Mouse (Mus musculus): ENCODE results near the gene Gm10197. TPM values are rescaled to one million over a fixed set of nuclear protein-coding genes. Genes with fewer than 3 reads are reported as not detected.
A peak's percentile ranks its signal among the peaks of the same experiment; 100 is the strongest.
"Not testable (repeated sequence)": the region's sequence is repeated elsewhere in the genome, so short reads cannot be mapped to it uniquely, and the experiment has no call there.

Gm10197 gene
- polyA plus RNA-seq, 1 experiment from 2014 or later: not detected

DNA sequence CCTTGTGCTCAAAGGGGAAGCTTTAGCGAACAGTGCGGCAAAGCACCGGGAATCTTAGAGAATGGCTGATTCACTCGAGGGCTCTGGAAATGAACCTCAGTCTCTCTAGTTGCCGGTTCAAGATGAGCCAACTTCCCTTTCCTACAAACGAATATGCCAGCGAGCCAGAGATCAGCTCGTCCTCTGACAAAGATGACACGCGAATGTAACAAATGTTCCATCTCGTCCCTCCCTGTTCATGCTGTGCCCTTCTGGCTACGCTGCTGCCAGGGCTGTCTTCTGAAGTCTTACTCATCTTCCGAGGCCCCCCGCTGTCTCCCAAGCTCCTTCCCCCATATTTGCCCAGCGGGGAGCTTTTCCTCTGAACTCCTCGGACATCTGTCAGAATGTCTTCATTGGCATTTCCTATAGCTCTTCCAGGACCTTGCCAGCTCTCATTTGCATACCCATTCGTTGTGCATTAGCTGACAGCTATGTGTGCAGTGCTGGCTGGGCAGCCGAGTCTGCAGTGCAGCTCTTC is 33.3 kb upstream of the Gm10197 start:
- WGBS (ENCODE audit: insufficient replicate concordance): 56% methylated on average over 18 of the region's 18 CpGs
- H3K9me3 ChIP-seq (replicated peaks): no peaks in the 10 kb centered on the region
- no peak for DNase-seq

DNA sequence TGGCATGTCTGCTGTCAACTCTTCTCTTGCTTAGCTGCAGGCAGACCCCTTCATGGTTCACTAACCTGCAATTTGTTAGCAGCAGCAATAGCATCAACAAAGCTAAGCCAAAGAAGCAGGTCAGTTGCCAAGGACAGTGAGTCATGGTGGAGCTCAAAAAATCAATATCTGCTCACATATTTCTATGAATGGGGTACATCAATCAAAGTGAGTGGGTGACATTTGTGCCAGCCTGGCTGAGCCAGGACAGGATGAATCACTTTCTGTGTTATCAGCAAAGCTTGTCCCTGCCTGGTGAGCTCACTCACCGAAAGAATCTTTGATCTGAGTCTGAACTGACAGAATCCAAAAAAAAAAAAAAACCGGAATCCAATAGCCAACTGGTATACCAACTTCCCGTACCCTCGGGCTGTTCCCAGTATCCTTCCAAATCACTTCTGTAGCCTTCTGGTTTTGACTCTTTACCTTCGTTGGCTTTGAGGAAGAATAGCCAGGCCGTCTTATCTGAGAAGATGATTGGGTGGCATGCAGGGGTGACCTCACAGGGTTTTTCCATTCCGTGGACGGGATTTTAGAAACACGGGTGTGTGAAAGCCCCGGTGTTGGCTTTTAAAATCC is 32.8 kb upstream of the Gm10197 start:
- Histone ChIP-seq H3K9ac (no peak overlapping the region), H3K27ac (no peak overlapping the region), H3K27me3 (no peaks in the 10 kb centered on the region), H3K4me1 (replicated peaks) (peaks cover 5% of the 10 kb centered on the region), H3K4me2 (no peak overlapping the region), H3K9me3 (replicated peaks) (no peaks in the 10 kb centered on the region), H3K4me3 (replicated peaks) (no peak overlapping the region), H3K36me3 (no peaks in the 10 kb centered on the region)
- WGBS (ENCODE audit: insufficient replicate concordance): 62% methylated on average over 10 of the region's 10 CpGs
- ATAC-seq (ENCODE audit: low read depth) (no peak), DNase-seq (no peak)

More for the DNA sequence above, 33.3 kb upstream of the Gm10197 start:
- Histone ChIP-seq H3K9ac (no peak overlapping the region), H3K4me3 (replicated peaks) (no peak overlapping the region), H3K27ac (no peak overlapping the region), H3K4me2 (no peak overlapping the region), H3K27me3 (no peaks in the 10 kb centered on the region), H3K4me1 (replicated peaks) (peaks cover 6% of the 10 kb centered on the region), H3K36me3 (no peaks in the 10 kb centered on the region)
- ATAC-seq (ENCODE audit: low read depth): no peak

- no peak overlapping the region for H3K27ac ChIP-seq
- WGBS (ENCODE audit: insufficient replicate concordance): 44% methylated on average over 12 of the region's 12 CpGs
- H3K4me1 ChIP-seq (replicated peaks): peaks cover 5% of the 10 kb centered on the region
- ATAC-seq (ENCODE audit: low read depth) (no peak), DNase-seq (no peak)
- no peak overlapping the region for H3K4me2 ChIP-seq
- H3K9ac ChIP-seq: no peak overlapping the region
- H3K36me3 ChIP-seq: no peaks in the 10 kb centered on the region
- no peak overlapping the region for H3K4me3 ChIP-seq (replicated peaks)
- H3K9me3 ChIP-seq (replicated peaks): no peaks in the 10 kb centered on the region
- H3K27me3 ChIP-seq: no peaks in the 10 kb centered on the region
Measured at GRCm38 (mm10) chr19:53402741-53403432, 31.3 kb upstream of the Gm10197 start.

DNA sequence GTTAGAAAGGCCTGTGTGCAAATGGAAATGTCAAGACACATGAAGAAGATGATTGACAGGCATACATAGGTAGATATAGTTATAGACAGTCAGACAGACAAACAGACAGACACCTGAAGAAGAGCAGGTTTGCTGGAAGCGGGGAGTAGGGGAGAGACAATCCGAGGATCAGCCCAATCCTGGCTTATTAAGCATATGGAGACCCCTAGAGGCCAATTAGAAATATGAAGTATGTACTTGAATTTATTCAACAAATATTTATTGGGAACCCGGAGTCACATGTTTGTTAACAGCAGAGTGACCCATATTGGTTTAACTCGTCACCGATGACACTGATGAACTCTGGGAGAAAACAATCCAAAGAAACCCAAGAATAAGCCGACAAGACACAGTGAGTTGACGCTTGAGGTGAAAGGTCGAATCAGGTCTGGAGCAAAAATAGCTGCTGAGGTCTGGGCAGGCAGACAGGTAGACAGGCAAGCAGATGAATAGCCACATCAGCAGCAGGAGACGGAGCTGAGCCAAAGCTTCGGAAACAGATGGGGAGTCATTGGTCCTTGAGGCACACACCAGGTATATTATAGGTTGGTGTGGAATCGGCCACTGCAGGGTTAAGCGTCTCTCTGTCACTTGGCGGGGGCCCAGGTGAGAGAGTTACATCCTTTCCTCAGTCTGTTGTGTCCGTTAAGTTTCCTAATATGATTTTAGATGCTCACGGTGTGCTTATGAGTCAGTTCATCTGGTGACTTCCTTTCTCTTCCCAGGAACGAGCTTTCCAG is 29.0 kb upstream of the Gm10197 start:
- Histone ChIP-seq H3K4me1 (replicated peaks) (peaks cover 5% of the 10 kb centered on the region), H3K4me2 (no peak overlapping the region), H3K9ac (no peak overlapping the region), H3K36me3 (no peaks in the 10 kb centered on the region), H3K27ac (no peak overlapping the region), H3K27me3 (no peaks in the 10 kb centered on the region), H3K4me3 (replicated peaks) (no peak overlapping the region), H3K9me3 (replicated peaks) (no peaks in the 10 kb centered on the region)
- no peak for DNase-seq
- no peak for ATAC-seq (ENCODE audit: low read depth)
- WGBS (ENCODE audit: insufficient replicate concordance): 70% methylated on average over 16 of the region's 16 CpGs

DNA sequence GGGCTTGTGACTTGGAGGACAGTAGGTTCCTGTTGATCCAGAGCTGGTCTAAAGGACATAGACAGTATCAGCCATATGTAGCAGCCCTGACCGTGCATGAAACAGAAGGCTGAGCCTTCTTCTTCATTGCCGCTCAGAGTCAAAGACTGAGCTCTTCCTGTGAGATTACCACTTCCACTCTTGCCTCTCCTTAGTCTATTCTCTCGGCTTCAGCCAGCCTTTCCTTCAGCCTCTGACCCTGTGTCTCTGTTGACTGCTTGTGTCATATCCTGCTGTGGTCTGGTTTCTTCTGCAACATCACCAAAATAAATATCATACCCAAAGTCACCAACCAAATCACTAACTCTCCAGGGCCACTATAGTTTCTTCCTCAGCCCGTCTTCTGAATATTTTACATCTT is 27.6 kb upstream of the Gm10197 start:
- no peak overlapping the region for H3K4me3 ChIP-seq (replicated peaks)
- H3K27ac ChIP-seq: no peak overlapping the region
- no peaks in the 10 kb centered on the region for H3K27me3 ChIP-seq
- no peaks in the 10 kb centered on the region for H3K9me3 ChIP-seq (replicated peaks)
- H3K36me3 ChIP-seq: no peaks in the 10 kb centered on the region
- DNase-seq (no peak), ATAC-seq (ENCODE audit: low read depth) (no peak)
- 37% methylated on average over 4 of the region's 4 CpGs for WGBS (ENCODE audit: insufficient replicate concordance)
- peaks cover 13% of the 10 kb centered on the region for H3K4me1 ChIP-seq (replicated peaks)
- H3K9ac ChIP-seq: no peak overlapping the region
- no peak overlapping the region for H3K4me2 ChIP-seq

DNA sequence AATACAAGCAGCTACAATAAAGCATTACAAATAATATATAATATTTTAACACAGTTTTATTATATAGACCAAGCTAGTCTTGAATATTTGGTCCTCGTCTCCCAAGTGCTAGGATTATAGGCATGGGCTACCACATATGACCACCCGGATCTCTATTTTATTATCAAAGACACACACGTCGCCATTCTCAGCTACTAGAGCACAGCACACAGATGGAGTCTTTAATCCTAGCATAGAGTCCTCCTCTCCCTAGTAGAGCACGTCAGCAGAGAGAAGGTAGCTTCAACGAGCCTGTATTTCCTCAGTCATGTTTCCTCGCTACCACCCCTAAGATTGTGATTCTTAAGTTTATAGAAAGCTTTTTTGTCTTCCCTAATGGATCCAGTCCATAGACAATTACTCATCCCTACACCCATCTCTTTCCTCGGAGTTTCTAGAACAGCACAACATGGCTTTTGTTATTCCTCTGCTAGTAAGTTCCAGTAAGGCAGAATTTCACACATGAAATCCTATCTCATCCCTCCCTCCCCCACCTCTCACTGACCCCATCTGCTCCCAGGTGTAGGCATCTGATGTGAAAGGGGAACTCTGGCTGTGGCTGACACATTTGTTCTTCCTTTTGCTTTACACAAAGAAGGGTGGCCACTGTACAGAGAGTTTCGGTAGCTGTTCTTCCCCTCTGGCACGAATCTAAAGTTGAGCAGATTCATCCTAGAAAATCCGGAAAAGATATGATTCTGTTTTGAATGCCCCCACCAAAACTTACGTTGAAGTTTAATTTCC is 26.1 kb upstream of the Gm10197 start:
- Histone ChIP-seq H3K27me3 (no peaks in the 10 kb centered on the region), H3K27ac (no peak overlapping the region), H3K4me1 (replicated peaks) (peaks cover 16% of the 10 kb centered on the region), H3K36me3 (no peaks in the 10 kb centered on the region), H3K4me2 (no peak overlapping the region), H3K9me3 (replicated peaks) (no peaks in the 10 kb centered on the region), H3K9ac (no peak overlapping the region), H3K4me3 (replicated peaks) (no peak overlapping the region)
- DNase-seq (no peak), ATAC-seq (ENCODE audit: low read depth) (no peak)
- 65% methylated on average over 12 of the region's 12 CpGs for WGBS (ENCODE audit: insufficient replicate concordance)

- H3K9ac ChIP-seq; DNase-seq; H3K27me3 ChIP-seq; H3K36me3 ChIP-seq; H3K9me3 ChIP-seq (replicated peaks); H3K4me3 ChIP-seq (replicated peaks); H3K4me2 ChIP-seq; H3K27ac ChIP-seq; ATAC-seq (ENCODE audit: low read depth): not testable (repeated sequence)
- H3K4me1 ChIP-seq (replicated peaks): peaks cover 32% of the 10 kb centered on the region
- 55% methylated on average over 5 of the region's 5 CpGs for WGBS (ENCODE audit: insufficient replicate concordance)
Measured at GRCm38 (mm10) chr19:53395805-53396204, 24.2 kb upstream of the Gm10197 start.

GRCm38 (mm10) chr19:53394956-53395355 is 23.4 kb upstream of the Gm10197 start:
- not testable (repeated sequence) for H3K27me3 ChIP-seq; H3K9me3 ChIP-seq (replicated peaks); DNase-seq; H3K36me3 ChIP-seq; H3K4me3 ChIP-seq (replicated peaks); H3K4me2 ChIP-seq; ATAC-seq (ENCODE audit: low read depth); H3K9ac ChIP-seq; H3K27ac ChIP-seq
- WGBS (ENCODE audit: insufficient replicate concordance): 63% methylated on average over 3 of the region's 3 CpGs
- peaks cover 32% of the 10 kb centered on the region for H3K4me1 ChIP-seq (replicated peaks)

- Histone ChIP-seq H3K4me2 (no peak overlapping the region), H3K36me3 (no peaks in the 10 kb centered on the region), H3K4me1 (replicated peaks) (peaks cover 32% of the 10 kb centered on the region), H3K27ac (no peak overlapping the region), H3K4me3 (replicated peaks) (no peak overlapping the region), H3K9me3 (replicated peaks) (no peaks in the 10 kb centered on the region), H3K27me3 (no peaks in the 10 kb centered on the region), H3K9ac (no peak overlapping the region)
- no peak for ATAC-seq (ENCODE audit: low read depth)
- WGBS (ENCODE audit: insufficient replicate concordance): 13% methylated on average over 7 of the region's 7 CpGs
- peak; percentile 20 for DNase-seq
Measured at GRCm38 (mm10) chr19:53394552-53394951, 23.0 kb upstream of the Gm10197 start.

DNA sequence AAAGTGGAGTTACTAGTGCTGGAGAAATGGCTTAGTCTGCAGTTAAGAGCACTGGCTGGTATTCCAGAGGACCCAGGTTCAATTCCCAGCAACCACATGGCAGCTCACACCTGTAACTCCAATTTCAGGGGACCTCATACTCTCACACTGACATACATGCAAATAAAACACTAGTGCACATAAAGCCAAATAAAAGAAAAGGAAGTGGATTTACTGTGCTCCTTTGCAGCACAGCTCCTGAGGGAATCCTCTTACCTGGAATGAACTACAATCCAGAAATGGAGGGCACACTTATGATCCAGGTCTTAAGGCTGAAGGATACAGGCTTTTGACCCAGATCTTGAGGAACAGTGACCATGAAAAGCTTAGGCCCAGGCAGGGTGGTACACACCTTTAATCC is 22.1 kb upstream of the Gm10197 start:
- no peak for ATAC-seq (ENCODE audit: low read depth)
- H3K27ac ChIP-seq: no peak overlapping the region
- no peaks in the 10 kb centered on the region for H3K27me3 ChIP-seq
- no peak overlapping the region for H3K4me3 ChIP-seq (replicated peaks)
- H3K4me2 ChIP-seq: no peak overlapping the region
- no peaks in the 10 kb centered on the region for H3K9me3 ChIP-seq (replicated peaks)
- peaks cover 37% of the 10 kb centered on the region for H3K4me1 ChIP-seq (replicated peaks)
- DNase-seq: no peak
- no peak overlapping the region for H3K9ac ChIP-seq
- peaks cover 4% of the 10 kb centered on the region for H3K36me3 ChIP-seq

GRCm38 (mm10) chr19:53392781-53393343 is 21.3 kb upstream of the Gm10197 start:
- no peak for DNase-seq
- H3K4me1 ChIP-seq (replicated peaks): peaks cover 41% of the 10 kb centered on the region
- peaks cover 11% of the 10 kb centered on the region for H3K36me3 ChIP-seq
- H3K9me3 ChIP-seq (replicated peaks): no peaks in the 10 kb centered on the region
- ATAC-seq (ENCODE audit: low read depth): no peak
- no peak overlapping the region for H3K4me2 ChIP-seq
- no peak overlapping the region for H3K9ac ChIP-seq
- WGBS (ENCODE audit: insufficient replicate concordance): 62% methylated on average over 8 of the region's 8 CpGs
- H3K27me3 ChIP-seq: no peaks in the 10 kb centered on the region
- H3K4me3 ChIP-seq (replicated peaks): no peak overlapping the region
- H3K27ac ChIP-seq: no peak overlapping the region
